Mouse (Mus musculus) c-Kit-positive CD71-positive TER-119-positive erythroid progenitor cells, embryonic 14.5 days (primary cell): Measurements from ENCODE around the gene Olfr1186.
"Not testable (repeated sequence)": the region's sequence is repeated elsewhere in the genome, so short reads cannot be mapped to it uniquely, and the experiment has no call there.

Experiments
- DNase-seq: peaks from one replicate; pipeline ENCODE4 v3.0.0-alpha.2; 2013; ENCODE audit warnings: low spot score

The Olfr1186 gene

DNA sequence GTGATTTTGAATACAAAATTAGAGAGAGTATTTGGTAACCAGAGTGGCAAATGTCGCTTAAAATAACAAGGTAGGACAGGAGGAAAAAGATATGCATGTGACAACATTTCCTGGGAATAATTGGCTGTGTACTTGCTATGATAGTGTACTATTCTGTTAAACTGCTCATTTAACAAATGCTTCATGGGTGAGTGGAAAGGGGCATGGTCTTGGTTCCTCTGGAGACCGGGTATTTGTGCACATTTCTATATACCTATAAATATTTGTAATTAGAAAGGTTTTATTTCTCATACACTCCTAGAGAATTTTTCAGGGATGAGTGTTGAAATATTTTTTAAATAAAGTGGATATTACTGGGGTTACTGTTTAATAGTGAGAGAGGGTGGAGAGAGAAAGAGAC lies at the start of gene Olfr1186:
TSS of gene Olfr1186 (plus strand) at position 301 of the 400 bp plus-strand sequence.
- no peak for DNase-seq

DNA sequence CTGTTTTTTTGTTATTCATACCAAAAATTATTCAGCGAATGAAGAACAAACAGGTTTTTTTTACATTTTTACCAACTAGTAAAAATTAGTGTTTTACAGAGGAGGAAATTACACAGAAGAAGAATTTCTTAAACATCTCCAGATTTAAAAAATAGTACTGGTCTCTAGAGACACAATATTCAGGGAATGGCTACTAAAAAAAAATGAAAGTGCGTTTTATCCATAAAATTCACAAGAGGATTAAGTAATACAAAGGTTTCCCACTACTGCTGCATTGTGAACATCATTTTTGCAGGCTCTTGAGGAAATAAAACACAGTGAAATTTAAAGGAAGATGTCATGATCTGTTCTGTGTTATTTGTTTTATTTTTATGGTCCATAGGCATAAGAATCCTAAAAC lies 35.1 kb upstream of the Olfr1186 start, which contains the start of gene Olfr1184:
TSS of gene Olfr1184 (plus strand) at position 301 of the 400 bp plus-strand sequence.
- DNase-seq: no peak

DNA sequence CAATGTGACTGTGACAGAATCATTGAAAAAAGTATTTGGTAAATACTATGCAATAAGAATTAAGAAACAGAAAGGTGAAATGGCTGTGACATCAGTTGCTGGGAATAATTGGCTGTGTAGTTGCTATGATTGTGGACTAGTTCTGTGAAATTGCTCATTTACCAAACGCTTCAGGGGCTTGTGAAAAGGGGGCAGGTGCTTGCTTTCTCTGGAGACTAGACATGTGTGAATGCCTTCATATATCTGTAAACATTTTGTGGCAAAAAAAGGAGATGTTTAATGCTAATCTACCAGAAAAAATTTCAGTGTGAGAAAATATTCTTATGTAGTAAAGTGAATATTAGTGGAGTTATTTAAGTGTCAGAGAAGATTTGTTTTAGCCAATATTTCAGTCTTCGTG lies 25.3 kb upstream of the Olfr1186 start, which contains the start of gene Olfr1185-ps1:
TSS of gene Olfr1185-ps1 (plus strand) at position 301 of the 400 bp plus-strand sequence.
- no peak for DNase-seq

DNA sequence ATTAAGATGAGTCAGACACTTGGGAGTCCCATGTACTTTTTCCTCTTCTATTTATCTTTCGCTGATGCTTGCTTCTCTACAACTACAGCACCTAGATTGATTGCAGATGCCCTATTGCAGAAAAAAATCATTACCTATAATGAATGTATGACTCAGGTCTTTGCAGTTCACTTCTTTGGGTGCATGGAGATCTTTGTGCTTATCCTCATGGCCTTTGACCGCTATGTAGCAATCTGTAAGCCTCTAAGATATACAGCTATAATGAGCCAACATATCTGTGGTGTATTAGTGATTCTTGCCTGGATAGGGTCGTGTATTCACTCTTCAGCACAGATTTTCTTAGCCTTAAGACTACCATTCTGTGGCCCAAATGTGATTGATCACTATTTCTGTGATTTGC lies 7.4 kb downstream of the Olfr1186 start:
- DNase-seq: no peak

DNA sequence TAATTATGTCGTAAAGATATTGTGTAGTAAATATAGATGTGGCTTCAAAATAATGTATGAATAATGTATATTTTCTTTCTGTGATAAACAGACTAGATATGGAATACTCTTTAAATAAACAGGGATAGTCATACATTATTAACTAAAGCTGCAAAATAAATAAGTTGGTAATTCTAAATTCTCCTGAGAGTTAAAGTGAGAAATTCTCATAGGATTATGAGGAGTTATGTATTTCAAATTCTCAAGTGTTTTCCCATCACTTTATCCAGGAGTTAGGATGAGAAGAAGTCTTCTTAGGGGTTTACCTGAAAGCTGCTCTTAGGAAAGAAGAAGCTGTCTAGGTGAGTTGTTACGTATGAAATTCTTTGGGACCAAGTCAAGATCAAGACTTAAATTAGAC lies 38.3 kb downstream of the Olfr1186 start, which contains the start of gene Olfr1188:
TSS of gene Olfr1188 (plus strand) at position 301 of the 400 bp plus-strand sequence.
- no peak for DNase-seq

DNA sequence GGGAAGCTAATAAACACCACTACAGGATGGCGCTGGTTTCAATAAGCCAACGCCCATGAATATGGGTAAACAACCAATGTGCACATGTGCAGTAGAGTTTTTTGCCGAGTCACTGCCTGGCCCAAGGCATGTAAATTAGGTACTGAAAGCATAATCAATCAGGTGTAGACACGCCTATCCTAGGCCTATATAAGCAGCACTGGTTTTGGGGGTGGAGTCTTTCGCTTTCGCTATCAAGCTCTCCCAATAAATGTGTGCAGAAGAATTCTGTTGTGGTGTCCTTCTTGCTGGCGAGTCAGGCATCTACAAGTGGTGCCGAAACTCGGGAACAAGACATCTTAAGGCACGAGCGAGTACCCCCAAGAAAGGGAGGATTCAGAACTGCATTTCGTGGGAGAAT lies 54.3 kb downstream of the Olfr1186 start:
- not testable (repeated sequence) for DNase-seq
